Mouse (Mus musculus): ENCODE data around the gene Sytl3.

Gene Sytl3

DNA sequence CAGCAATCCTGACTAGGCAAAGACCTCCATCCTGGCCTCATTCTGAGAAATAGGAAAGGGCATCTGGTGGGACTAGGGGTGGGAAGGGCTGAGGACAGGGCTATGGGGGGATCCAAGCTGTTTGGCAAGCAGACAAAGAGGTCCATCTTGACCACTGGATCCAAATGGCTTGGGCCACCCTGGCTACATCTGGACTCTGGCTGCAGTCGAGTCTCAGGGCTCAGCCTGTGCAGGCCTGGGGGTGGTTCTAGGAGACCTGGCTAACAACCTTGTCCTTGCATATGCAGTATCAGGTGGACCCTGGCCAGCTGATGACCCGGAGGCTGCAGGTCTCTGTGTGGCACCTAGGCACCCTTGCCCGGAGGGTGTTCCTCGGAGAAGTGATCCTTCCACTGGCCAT is 73.8 kb downstream of the Sytl3 start:
- ATAC-seq (ENCODE audit: insufficient number of reproducible peaks, low FRiP score, low TSS enrichment), result no peak

GRCm38 (mm10) chr17:6733322-6733875 is 74.5 kb downstream of the Sytl3 start:
- no peak for ATAC-seq (ENCODE audit: insufficient number of reproducible peaks, low FRiP score, low TSS enrichment)

GRCm38 (mm10) chr17:6734746-6735441 is 76.0 kb downstream of the Sytl3 start:
- no peak for ATAC-seq (ENCODE audit: insufficient number of reproducible peaks, low FRiP score, low TSS enrichment)

DNA sequence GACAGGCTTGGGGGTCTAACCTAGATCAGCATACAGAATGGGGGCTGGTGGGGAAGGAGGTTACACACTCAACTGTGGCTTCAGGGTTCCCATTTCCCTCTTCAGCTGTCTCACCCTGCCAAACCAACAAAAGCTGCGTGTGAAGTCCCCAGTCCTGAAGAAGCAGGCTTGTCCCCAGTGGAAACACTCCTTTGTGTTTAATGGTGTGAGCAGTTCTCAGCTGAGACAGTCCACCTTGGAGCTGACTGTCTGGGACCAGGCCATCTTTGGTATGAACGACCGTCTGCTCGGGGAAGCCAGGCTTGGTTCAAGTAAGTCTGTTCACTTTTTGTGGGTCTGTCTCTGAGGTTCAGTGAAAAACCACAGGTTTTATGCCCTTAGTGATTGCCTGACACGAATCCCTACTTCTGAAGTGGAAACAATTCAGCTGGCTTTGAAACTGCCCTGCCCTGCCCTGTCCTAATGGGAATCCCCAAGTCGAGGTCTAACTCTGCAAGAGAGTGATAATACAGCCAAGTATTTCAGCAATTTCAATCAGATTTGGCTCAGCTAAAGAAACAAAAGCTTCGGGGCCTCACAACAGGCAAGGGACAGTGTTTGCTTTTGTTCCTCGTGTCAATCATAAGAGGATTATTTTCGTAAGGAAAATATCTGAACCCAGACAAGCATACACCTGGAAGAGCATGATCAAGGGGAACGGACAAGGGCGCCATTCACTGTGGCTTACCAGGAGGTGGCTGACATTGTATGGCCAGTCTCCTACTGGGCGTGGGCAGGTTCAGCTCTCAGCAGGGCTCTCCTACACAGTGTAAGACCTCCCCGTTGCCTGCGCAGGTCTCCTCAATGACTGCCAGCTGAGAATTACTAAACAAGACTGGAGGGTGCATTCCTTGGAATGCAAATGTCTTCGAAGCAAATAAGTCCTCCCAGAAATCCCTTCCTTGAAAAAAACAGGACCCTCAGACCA is 77.7 kb downstream of the Sytl3 start:
- no peak for ATAC-seq (ENCODE audit: insufficient number of reproducible peaks, low FRiP score, low TSS enrichment)

- ATAC-seq (ENCODE audit: insufficient number of reproducible peaks, low FRiP score, low TSS enrichment), result no peak
These were observed 78.5 kb downstream of the Sytl3 start for GRCm38 (mm10) chr17:6737273-6737997.

DNA sequence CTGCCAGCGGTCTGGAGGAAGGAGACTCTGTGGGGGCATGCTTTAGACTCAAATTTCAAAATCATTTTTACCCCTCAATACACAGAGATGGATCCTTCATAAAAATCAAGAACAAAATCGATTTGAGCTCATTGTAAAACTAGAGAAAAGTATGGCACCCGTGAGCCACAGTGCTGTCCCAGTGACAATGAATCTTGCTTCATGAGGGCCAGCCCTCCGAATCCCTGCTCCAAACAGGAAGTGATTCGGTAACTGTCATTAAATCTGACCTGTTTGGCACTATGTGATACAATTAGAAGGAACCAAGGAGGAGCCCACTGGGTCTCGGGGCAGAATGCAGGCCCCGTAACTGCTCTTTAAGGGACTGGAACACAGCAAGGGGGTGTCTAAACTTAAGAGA is 79.9 kb downstream of the Sytl3 start:
- no peak for ATAC-seq (ENCODE audit: insufficient number of reproducible peaks, low FRiP score, low TSS enrichment)

- no peak for ATAC-seq (ENCODE audit: insufficient number of reproducible peaks, low FRiP score, low TSS enrichment)
These were observed 80.4 kb downstream of the Sytl3 start for GRCm38 (mm10) chr17:6739266-6739665.

DNA sequence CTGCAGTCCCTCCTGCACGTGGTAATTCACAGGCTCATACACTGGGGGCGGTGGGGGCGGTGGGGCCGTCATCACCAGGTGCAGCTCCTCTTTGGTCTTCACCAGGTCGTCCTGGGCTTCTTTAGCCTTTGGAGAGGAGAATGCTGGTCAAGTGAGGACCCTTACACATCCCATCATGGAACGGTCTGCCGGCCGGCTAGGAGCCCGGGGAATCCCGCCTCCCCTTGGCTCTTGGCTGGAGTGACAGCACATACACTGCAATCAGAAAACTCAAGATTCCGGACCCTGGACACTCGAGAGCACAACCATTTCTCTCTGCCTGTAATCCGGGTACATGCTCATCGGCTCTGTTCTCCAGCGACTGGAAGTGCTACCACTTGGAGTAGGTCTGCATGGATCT is 80.9 kb downstream of the Sytl3 start:
- ATAC-seq (ENCODE audit: insufficient number of reproducible peaks, low FRiP score, low TSS enrichment), result no peak

DNA sequence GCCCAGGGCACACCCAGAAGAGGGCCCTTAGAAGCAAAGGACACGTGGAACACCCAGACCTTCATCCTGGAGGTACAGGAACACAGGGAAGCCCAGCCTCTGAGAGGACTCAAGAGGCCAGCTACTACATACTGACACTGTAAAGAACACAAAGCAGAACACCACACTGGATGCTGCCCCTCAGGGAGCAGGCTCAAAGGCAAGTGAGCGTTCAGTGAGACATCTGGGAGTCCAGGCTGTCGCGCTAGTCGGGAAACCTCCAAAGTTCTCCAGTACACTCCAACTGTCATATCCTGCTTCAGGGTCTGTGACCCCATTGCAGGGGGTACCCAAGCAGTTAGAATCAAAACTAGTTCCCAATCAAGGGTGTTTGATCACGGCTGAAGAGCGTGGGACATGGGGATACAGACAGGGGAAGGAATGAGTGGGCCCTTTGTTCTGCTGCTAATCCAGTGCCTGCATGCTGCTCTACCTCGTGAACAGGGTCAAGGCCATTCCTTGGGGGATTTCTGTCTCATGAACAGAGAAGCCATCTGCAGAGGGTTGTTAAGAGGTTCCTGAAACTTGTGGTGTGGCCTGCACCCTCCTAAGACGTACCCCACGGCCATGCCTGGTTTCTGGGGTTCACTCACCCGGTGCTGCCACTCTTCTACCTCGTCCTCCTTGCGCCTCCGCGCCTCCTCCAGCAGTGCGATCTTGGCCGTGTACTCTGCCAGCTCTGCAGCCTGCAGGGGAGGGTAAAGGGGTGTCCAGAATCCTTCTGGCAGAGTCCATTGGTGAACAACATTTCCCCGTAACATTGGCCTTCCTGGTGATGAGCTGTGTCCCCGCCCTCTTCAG is 81.7 kb downstream of the Sytl3 start:
- ATAC-seq (ENCODE audit: insufficient number of reproducible peaks, low FRiP score, low TSS enrichment), result no peak

DNA sequence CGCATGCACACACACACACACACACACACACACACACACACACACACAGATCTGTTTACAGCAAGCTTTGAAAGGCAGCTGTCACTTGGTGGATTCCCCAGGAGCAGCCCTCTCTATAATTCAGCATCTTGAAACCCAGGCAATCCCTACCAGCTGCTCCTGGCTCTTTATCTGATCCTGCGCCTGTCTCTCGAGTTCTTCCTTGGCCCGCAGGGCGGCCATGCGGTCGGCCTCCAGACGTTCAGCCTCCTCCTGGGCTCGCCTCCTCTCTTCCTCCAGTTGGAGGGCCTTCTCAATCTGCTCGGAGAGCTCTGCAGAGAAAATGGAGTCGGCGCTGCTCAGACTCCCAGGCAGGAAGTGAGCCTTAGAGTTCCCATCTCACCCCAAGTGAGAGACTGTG is 82.4 kb downstream of the Sytl3 start:
- ATAC-seq (ENCODE audit: insufficient number of reproducible peaks, low FRiP score, low TSS enrichment), result no peak

DNA sequence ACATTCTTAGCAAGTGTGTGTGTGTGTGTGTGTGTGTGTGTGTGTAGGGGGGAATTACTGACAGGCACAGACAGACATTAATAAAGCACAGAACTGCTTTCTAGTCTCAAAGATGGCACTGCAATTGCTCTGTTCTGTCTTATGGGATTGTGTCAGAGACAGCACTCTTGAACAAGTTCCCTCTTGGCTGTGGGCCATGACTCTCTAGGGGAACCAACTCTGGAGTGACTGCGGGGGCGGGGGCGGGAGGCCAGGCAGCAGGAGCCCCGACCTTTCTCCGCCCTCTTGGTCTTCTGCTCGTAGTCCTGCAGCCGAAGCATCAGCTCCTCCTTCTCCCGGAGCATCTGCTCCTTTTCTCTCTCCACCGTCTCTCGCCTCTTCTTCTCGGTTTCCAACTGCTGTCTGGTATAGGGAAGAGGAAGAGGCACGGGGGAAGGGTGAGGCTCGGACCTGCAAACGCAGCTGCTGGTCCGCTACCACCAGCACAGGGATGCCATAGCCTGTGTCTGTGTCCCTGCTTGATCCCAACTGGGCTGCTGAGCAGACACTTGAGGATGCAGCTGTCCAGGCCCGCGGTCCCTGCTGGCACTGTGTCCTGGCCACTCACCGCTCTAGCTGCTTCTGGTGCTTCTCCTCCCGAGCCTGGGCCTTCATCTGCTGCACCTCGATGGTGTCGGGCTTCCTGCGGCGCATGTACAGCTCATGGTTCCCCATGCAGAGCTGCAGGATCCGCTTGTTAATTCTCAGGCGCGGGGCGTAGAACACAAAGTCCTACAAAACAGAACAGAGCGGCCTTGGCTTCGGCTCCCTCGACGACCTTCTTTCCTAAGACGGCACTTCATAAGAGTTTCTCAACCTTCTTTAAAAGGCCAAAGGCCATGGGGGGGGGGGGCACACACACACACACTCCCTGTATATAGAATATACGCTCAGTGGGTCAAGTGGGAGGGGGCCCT is 83.5 kb downstream of the Sytl3 start:
- no peak for ATAC-seq (ENCODE audit: insufficient number of reproducible peaks, low FRiP score, low TSS enrichment)

DNA sequence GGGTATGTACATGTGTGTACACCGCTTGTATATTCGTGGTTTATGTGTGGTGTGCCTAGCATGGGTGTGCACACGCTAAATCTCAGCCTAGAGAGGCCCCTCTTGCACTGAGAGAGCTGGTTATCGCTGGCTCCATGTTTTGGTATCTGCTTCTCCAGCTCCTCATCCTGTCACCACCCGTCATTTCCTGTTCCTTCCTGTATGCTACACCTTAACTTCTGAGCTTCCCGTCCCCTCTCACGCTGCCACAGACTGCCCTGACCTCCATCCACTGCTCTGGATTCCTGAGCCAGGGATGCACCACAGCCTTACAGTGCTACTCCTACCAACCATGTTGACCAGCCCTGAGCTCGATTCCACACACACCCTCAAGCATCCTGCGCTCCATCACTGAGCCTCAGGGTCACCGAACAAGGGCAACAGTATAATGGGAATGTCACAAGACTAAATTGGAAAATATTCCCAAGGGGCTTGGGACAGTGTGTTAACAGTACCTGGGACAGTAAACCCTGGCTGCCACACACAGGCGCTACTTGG is 84.2 kb downstream of the Sytl3 start:
- ATAC-seq (ENCODE audit: insufficient number of reproducible peaks, low FRiP score, low TSS enrichment), result no peak

GRCm38 (mm10) chr17:6743787-6744239 is 84.9 kb downstream of the Sytl3 start:
- ATAC-seq (ENCODE audit: insufficient number of reproducible peaks, low FRiP score, low TSS enrichment), result no peak

GRCm38 (mm10) chr17:6744366-6744765 is 85.5 kb downstream of the Sytl3 start:
- no peak for ATAC-seq (ENCODE audit: insufficient number of reproducible peaks, low FRiP score, low TSS enrichment)

DNA sequence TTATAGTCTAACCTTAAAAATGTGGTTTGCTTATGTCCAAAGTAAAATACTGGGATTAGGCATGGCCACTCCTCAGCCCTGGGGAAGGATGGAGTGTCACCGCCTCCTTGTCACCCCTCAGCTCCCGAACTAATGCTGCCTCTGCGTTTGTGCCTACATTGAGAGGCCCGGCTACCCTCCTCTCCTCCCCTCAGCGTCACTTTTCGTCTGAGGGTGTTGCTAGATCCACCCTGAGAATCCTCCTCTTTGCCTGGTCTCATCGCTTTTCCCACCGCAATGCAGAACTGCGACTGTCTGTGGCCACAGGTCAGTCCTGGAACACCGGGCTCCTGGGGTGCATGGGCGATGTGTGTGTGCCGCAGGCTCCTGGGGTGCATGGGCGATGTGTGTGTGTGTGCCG is 86.0 kb downstream of the Sytl3 start:
- ATAC-seq (ENCODE audit: insufficient number of reproducible peaks, low FRiP score, low TSS enrichment), result no peak

DNA sequence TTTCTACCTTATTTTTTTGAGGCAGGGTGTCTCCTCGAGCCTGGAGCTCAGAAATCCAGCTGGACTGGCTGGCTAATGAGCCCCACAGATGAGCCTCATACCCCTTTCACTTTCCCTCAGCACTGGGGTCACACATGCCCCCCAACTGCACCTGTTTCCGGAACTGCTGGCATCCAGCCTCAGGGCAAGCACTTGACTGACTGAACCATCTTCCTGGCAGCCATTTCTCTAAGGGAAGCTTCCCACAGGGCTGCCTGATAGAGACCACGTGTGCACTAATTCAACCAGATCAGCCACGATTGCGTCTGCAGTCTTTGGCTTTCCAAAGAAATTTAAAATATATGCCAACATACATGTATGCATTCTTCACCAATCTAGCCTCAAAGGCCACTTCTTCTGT is 86.6 kb downstream of the Sytl3 start:
- no peak for ATAC-seq (ENCODE audit: insufficient number of reproducible peaks, low FRiP score, low TSS enrichment)

GRCm38 (mm10) chr17:6745975-6746374 is 87.1 kb downstream of the Sytl3 start:
- no peak for ATAC-seq (ENCODE audit: insufficient number of reproducible peaks, low FRiP score, low TSS enrichment)

DNA sequence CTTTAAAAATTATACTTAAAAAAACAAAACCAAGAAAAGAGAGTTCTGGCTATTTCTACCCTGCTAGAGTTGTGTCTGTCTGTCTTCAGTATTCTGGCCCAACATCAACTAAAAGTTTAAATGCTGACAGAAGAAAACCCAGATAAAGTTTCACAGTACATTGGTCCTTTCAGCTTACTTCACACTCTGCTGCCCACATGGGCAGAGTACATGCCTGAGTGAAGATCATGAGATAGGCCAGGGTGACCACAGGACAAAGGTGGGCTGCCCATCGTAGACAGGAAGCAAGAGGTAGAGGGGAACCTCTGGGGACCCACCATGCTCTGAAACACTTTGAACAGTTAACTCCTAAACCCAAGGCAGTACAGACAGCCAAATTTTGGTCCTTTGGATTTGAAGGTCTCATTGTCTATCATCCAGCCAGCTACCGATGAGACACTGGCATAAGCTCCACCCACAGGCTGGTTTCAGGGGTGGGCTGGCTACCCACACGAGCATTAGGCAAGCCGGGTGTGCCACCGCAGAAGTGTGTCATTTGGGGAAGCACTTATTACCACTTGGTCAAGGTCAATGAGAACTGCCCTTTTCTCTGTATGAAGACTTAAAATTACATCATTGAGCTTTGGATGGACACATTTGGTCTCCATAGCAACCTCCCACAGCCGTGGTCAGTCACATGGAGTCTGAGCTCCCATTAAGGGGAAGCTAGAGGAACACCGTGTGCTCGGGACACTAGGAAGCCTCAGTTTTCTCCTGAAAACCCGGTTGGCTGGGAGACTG is 87.7 kb downstream of the Sytl3 start:
- ATAC-seq (ENCODE audit: insufficient number of reproducible peaks, low FRiP score, low TSS enrichment), result no peak
